ENCODE assay signal across 14 mouse cellular contexts in the genomic region with DNA sequence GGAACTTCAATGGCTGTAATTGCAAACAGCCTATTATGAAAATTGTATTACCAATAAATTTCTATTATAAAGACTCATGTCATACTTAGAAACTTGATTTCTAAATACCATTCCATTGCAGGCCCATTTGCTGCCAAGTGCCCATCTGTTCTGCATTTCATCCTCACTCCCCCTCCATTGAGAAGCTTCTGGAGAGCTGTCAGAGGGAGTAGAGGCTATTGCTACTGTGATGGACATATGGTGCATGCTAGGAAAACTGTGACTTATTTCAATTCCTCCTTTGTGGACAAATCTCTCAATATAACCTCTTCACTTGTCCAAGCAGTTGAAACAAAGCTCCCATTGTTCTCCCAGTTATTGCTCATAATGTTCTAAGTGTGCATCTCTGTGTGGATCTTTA. TPM values are rescaled to one million over a fixed set of nuclear protein-coding genes. Genes with fewer than 3 reads are reported as not detected.
A peak's percentile ranks its signal among the peaks of the same experiment; 100 is the strongest.
DNase-seq lines count a peak whose midpoint lies in the region; ATAC-seq and TF ChIP-seq lines count a peak whose summit lies in the region.
"Had no signal": no experiment of that assay in that cellular context is flagged by ENCODE, and none has a peak within 500 bp of the region (broad histone marks: within the 10 kb centered on the region; RNA-seq: fewer than 3 reads in every experiment).

No protein-coding gene starts in this region.

- no peaks in the 10 kb centered on the region for H3K9me3 ChIP-seq in embryonic facial prominence, embryonic 14.5 days (ENCODE audit: control insufficient read depth, low read length)
- no peaks in the 10 kb centered on the region for H3K9me3 ChIP-seq in embryonic facial prominence, embryonic 10.5 days
- no peaks in the 10 kb centered on the region for H3K9me3 ChIP-seq in limb, embryonic 14.5 days (ENCODE audit: control insufficient read depth, low read length)
- H3K9me3 ChIP-seq in limb, embryonic 10.5 days (replicated peaks): no peaks in the 10 kb centered on the region
- H3K9me3 ChIP-seq: heart, embryonic 15.5 days; midbrain, embryonic 12.5 days had no signal

- no peak overlapping the region for H3K4me3 ChIP-seq in embryonic facial prominence, embryonic 14.5 days (ENCODE audit: low read depth, low read length)
- no peak overlapping the region for H3K4me3 ChIP-seq in embryonic facial prominence, embryonic 10.5 days
- H3K4me3 ChIP-seq in limb, embryonic 14.5 days (replicated peaks; ENCODE audit: low read length): no peak overlapping the region
- H3K4me3 ChIP-seq in limb, embryonic 10.5 days: no peak overlapping the region
- H3K4me3 ChIP-seq: heart, embryonic 15.5 days; midbrain, embryonic 12.5 days had no signal

- DNase-seq in embryonic facial prominence, embryonic 14.5 days (ENCODE audit: low spot score): peak; percentile 75
- no peak for DNase-seq in embryonic facial prominence, embryonic 10.5 days (ENCODE audit: low spot score)
- peak; percentile 45 for DNase-seq in limb, embryonic 14.5 days (ENCODE audit: low spot score)
- no peak for DNase-seq in limb, embryonic 10.5 days (ENCODE audit: low spot score)
- peak; percentile 71 for DNase-seq in cerebellum, adult 9-10 months
- peak; percentile 39 for DNase-seq in layer of hippocampus, postnatal 36 days
- DNase-seq in spleen, adult 18-20 months: no peak
- DNase-seq in thymus, postnatal 14 days: no peak
- DNase-seq: adrenal gland, postnatal 25 days; embryo, embryonic 11 days; liver had no signal

- no peak overlapping the region for H3K4me2 ChIP-seq in embryonic facial prominence, embryonic 14.5 days (ENCODE audit: low read depth, low read length)
- H3K4me2 ChIP-seq in limb, embryonic 14.5 days (replicated peaks; ENCODE audit: low read depth, low read length, severe bottlenecking): no peak overlapping the region
- H3K4me2 ChIP-seq: heart, embryonic 15.5 days; midbrain, embryonic 12.5 days had no signal

- no peak overlapping the region for H3K27ac ChIP-seq in embryonic facial prominence, embryonic 14.5 days (replicated peaks; ENCODE audit: low read depth, low read length)
- no peak overlapping the region for H3K27ac ChIP-seq in embryonic facial prominence, embryonic 10.5 days (replicated peaks)
- no peak overlapping the region for H3K27ac ChIP-seq in limb, embryonic 14.5 days (replicated peaks; ENCODE audit: low read depth, low read length)
- no peak overlapping the region for H3K27ac ChIP-seq in limb, embryonic 10.5 days
- H3K27ac ChIP-seq: heart, embryonic 15.5 days; midbrain, embryonic 12.5 days had no signal

- no peak overlapping the region for H3K9ac ChIP-seq in embryonic facial prominence, embryonic 14.5 days (ENCODE audit: low read depth, low read length)
- H3K9ac ChIP-seq in limb, embryonic 14.5 days (ENCODE audit: low read depth, low read length, severe bottlenecking): no peak overlapping the region
- H3K9ac ChIP-seq: heart, embryonic 15.5 days; midbrain, embryonic 12.5 days had no signal

- no peak for ATAC-seq in embryonic facial prominence, embryonic 14.5 days (ENCODE audit: low read depth)
- ATAC-seq in limb, embryonic 14.5 days (ENCODE audit: low FRiP score, low read depth): no peak
- ATAC-seq: intestine, postnatal 0 days had no signal

- no peak for TF ChIP-seq POLR2A in limb, embryonic 14.5 days (IDR thresholded peaks at IDR 0.05; ENCODE audit: borderline replicate concordance, extremely low read depth, insufficient read depth, insufficient read length)

- H3K36me3 ChIP-seq in embryonic facial prominence, embryonic 14.5 days (ENCODE audit: control insufficient read depth, insufficient read depth, low read length): no peaks in the 10 kb centered on the region
- peaks cover 5% of the 10 kb centered on the region for H3K36me3 ChIP-seq in embryonic facial prominence, embryonic 10.5 days (replicated peaks)
- no peaks in the 10 kb centered on the region for H3K36me3 ChIP-seq in limb, embryonic 14.5 days (ENCODE audit: control insufficient read depth, insufficient read depth, low read length)
- H3K36me3 ChIP-seq in limb, embryonic 10.5 days: peaks cover 2% of the 10 kb centered on the region; the same call in 1 of the 2 replicates
- H3K36me3 ChIP-seq: heart, embryonic 15.5 days; midbrain, embryonic 12.5 days had no signal

- no peaks in the 10 kb centered on the region for H3K27me3 ChIP-seq in embryonic facial prominence, embryonic 14.5 days (replicated peaks; ENCODE audit: control insufficient read depth, insufficient read depth, low read length)
- H3K27me3 ChIP-seq in embryonic facial prominence, embryonic 10.5 days (replicated peaks; ENCODE audit: low read depth, poor library complexity, severe bottlenecking): no peaks in the 10 kb centered on the region
- H3K27me3 ChIP-seq in limb, embryonic 14.5 days (ENCODE audit: control insufficient read depth, insufficient read depth, low read length): no peaks in the 10 kb centered on the region
- no peaks in the 10 kb centered on the region for H3K27me3 ChIP-seq in limb, embryonic 10.5 days (ENCODE audit: low read depth, poor library complexity, severe bottlenecking)
- H3K27me3 ChIP-seq: heart, embryonic 15.5 days; midbrain, embryonic 12.5 days had no signal

- H3K4me1 ChIP-seq in embryonic facial prominence, embryonic 14.5 days (ENCODE audit: control insufficient read depth, insufficient read depth, low read length): no peaks in the 10 kb centered on the region
- H3K4me1 ChIP-seq in embryonic facial prominence, embryonic 10.5 days: no peaks in the 10 kb centered on the region
- H3K4me1 ChIP-seq in limb, embryonic 14.5 days (ENCODE audit: control insufficient read depth, insufficient read depth, low read length): no peaks in the 10 kb centered on the region
- no peaks in the 10 kb centered on the region for H3K4me1 ChIP-seq in limb, embryonic 10.5 days
- H3K4me1 ChIP-seq: heart, embryonic 15.5 days; midbrain, embryonic 12.5 days had no signal

RNA-seq across cellular contexts. Expression of a gene that starts 19.9 kb away (rescaled TPM):
- polyA plus RNA-seq in embryonic facial prominence, embryonic 14.5 days (2014; fragmentation: Nextera tagmentation; extraction: Ambion mirVana): 19.8 and 21.3 TPM in 2 replicates
- polyA plus RNA-seq in embryonic facial prominence, embryonic 10.5 days (2016; fragmentation: Nextera tagmentation; extraction: Ambion mirVana): 14.9 and 17.2 TPM in 2 replicates
- 9.6 and 13.5 TPM in 2 replicates for polyA plus RNA-seq in limb, embryonic 14.5 days (2012; rRNA removed)
- 16.2 and 17.4 TPM in 2 replicates for polyA plus RNA-seq in limb, embryonic 14.5 days (2014; fragmentation: Nextera tagmentation; extraction: Ambion mirVana)
- 16.7 and 18.1 TPM in 2 replicates for polyA plus RNA-seq in limb, embryonic 10.5 days (2016; fragmentation: Nextera tagmentation; extraction: Ambion mirVana)
- 10 to 100 TPM; 22.6 to 26.2 TPM for total RNA-seq in layer of hippocampus, postnatal 36 days (2021)

RNA-seq across cellular contexts. Expression of a gene that starts 23.6 kb away (rescaled TPM):
- 66.1 and 66.4 TPM in 2 replicates for polyA plus RNA-seq in embryonic facial prominence, embryonic 14.5 days (2014; fragmentation: Nextera tagmentation; extraction: Ambion mirVana)
- 112 and 119 TPM in 2 replicates for polyA plus RNA-seq in embryonic facial prominence, embryonic 10.5 days (2016; fragmentation: Nextera tagmentation; extraction: Ambion mirVana)
- polyA plus RNA-seq in limb, embryonic 14.5 days (2012; rRNA removed): 82.0 and 92.0 TPM in 2 replicates
- 69.7 and 81.0 TPM in 2 replicates for polyA plus RNA-seq in limb, embryonic 14.5 days (2014; fragmentation: Nextera tagmentation; extraction: Ambion mirVana)
- 118 and 141 TPM in 2 replicates for polyA plus RNA-seq in limb, embryonic 10.5 days (2016; fragmentation: Nextera tagmentation; extraction: Ambion mirVana)
- total RNA-seq in layer of hippocampus, postnatal 36 days (2021): 10 to 100 TPM; 64.4 to 67.8 TPM

Comparison
In these comparisons a context has a peak if more than half of its experiments do, and no peak if none do; other contexts are left out.
1. DNase-seq: peak in embryonic facial prominence, embryonic 14.5 days (single experiment), limb, embryonic 14.5 days (single experiment), cerebellum, adult 9-10 months (single experiment) and layer of hippocampus, postnatal 36 days (2 of 2); none in embryonic facial prominence, embryonic 10.5 days (single experiment), limb, embryonic 10.5 days (single experiment), spleen, adult 18-20 months (0 of 2) and thymus, postnatal 14 days (single experiment).